Mouse (Mus musculus): ENCODE data around the gene Fam228a. TPM values are rescaled to one million over a fixed set of nuclear protein-coding genes. Genes with fewer than 3 reads are reported as not detected.
A peak's percentile ranks its signal among the peaks of the same experiment; 100 is the strongest.
"Not testable (repeated sequence)": the region's sequence is repeated elsewhere in the genome, so short reads cannot be mapped to it uniquely, and the experiment has no call there.

Fam228a gene
- polyA plus RNA-seq, 1 experiment from 2014 or later, result 0.63 TPM

- H3K9me3 ChIP-seq, result no peaks in the 10 kb centered on the region
- H3K4me2 ChIP-seq (replicated peaks), result no peak overlapping the region
- peaks cover 2% of the 10 kb centered on the region; the same call in 1 of the 2 replicates for H3K36me3 ChIP-seq
- no peak overlapping the region for H3K27ac ChIP-seq (replicated peaks)
- 0 out of 2 replicates have a peak, but pooled peaks cover 3% of the 10 kb centered on the region for H3K4me1 ChIP-seq
- 89% methylated on average over 4 of the region's 4 CpGs for WGBS
- no peak overlapping the region for H3K9ac ChIP-seq (replicated peaks)
- ATAC-seq (ENCODE audit: low FRiP score, low read depth), result no peak
- no peak overlapping the region for H3K4me3 ChIP-seq
- no peaks in the 10 kb centered on the region for H3K27me3 ChIP-seq
These were observed 24.9 kb downstream of the Fam228a start for GRCm38 (mm10) chr12:4713361-4713760.

GRCm38 (mm10) chr12:4709926-4710325 lies 28.3 kb downstream of the Fam228a start:
- Histone ChIP-seq H3K27me3 (no peaks in the 10 kb centered on the region), H3K4me2 (replicated peaks) (no peak overlapping the region), H3K4me3 (no peak overlapping the region), H3K27ac (replicated peaks) (no peak overlapping the region), H3K9ac (replicated peaks) (no peak overlapping the region), H3K4me1 (no peaks in the 10 kb centered on the region), H3K36me3 (peaks cover 10% of the 10 kb centered on the region), H3K9me3 (no peaks in the 10 kb centered on the region)
- no peak for ATAC-seq (ENCODE audit: low FRiP score, low read depth)
- 93% methylated on average over 7 of the region's 7 CpGs for WGBS

GRCm38 (mm10) chr12:4708881-4709604 lies 29.2 kb downstream of the Fam228a start:
- Histone ChIP-seq H3K4me1 (no peaks in the 10 kb centered on the region), H3K9me3 (no peaks in the 10 kb centered on the region), H3K4me3 (no peak overlapping the region), H3K27ac (replicated peaks) (no peak overlapping the region), H3K9ac (replicated peaks) (no peak overlapping the region), H3K27me3 (no peaks in the 10 kb centered on the region), H3K4me2 (replicated peaks) (no peak overlapping the region), H3K36me3 (peaks cover 10% of the 10 kb centered on the region)
- peak; percentile 47; the same call in 1 of the 2 replicates for ATAC-seq (ENCODE audit: low FRiP score, low read depth)
- 83% methylated on average over 8 of the region's 8 CpGs for WGBS

GRCm38 (mm10) chr12:4708296-4708695 lies 29.9 kb downstream of the Fam228a start:
- Histone ChIP-seq H3K9ac (replicated peaks) (no peak overlapping the region), H3K4me2 (replicated peaks) (no peak overlapping the region), H3K27me3 (no peaks in the 10 kb centered on the region), H3K4me1 (no peaks in the 10 kb centered on the region), H3K27ac (replicated peaks) (no peak overlapping the region), H3K4me3 (no peak overlapping the region), H3K9me3 (no peaks in the 10 kb centered on the region), H3K36me3 (peaks cover 10% of the 10 kb centered on the region)
- no peak for ATAC-seq (ENCODE audit: low FRiP score, low read depth)
- 87% methylated on average over 4 of the region's 4 CpGs for whole genome bisulfite sequencing

GRCm38 (mm10) chr12:4707488-4708017 lies 30.7 kb downstream of the Fam228a start:
- Histone ChIP-seq H3K9me3 (no peaks in the 10 kb centered on the region), H3K4me1 (no peaks in the 10 kb centered on the region), H3K9ac (replicated peaks) (no peak overlapping the region), H3K36me3 (peaks cover 10% of the 10 kb centered on the region), H3K27me3 (no peaks in the 10 kb centered on the region), H3K4me2 (replicated peaks) (no peak overlapping the region), H3K27ac (replicated peaks) (no peak overlapping the region), H3K4me3 (no peak overlapping the region)
- WGBS, result 93% methylated on average over 14 of the region's 14 CpGs
- ATAC-seq (ENCODE audit: low FRiP score, low read depth), result no peak

GRCm38 (mm10) chr12:4706901-4707300 lies 31.3 kb downstream of the Fam228a start:
- no peak for ATAC-seq (ENCODE audit: low FRiP score, low read depth)

GRCm38 (mm10) chr12:4706175-4706574 lies 32.1 kb downstream of the Fam228a start:
- WGBS, result 90% methylated on average over 5 of the region's 5 CpGs
- H3K4me3 ChIP-seq, result no peak overlapping the region
- ATAC-seq (ENCODE audit: low FRiP score, low read depth), result no peak
- H3K27me3 ChIP-seq, result no peaks in the 10 kb centered on the region
- H3K4me1 ChIP-seq, result no peaks in the 10 kb centered on the region
- no peak overlapping the region for H3K27ac ChIP-seq (replicated peaks)
- H3K9ac ChIP-seq (replicated peaks), result no peak overlapping the region
- H3K9me3 ChIP-seq, result no peaks in the 10 kb centered on the region
- peaks cover 10% of the 10 kb centered on the region for H3K36me3 ChIP-seq
- H3K4me2 ChIP-seq (replicated peaks), result no peak overlapping the region

More at GRCm38 (mm10) chr12:4706901-4707300, 31.3 kb downstream of the Fam228a start:
- no peak overlapping the region for H3K4me2 ChIP-seq (replicated peaks)
- H3K27me3 ChIP-seq, result no peaks in the 10 kb centered on the region
- no peak overlapping the region for H3K9ac ChIP-seq (replicated peaks)
- no peaks in the 10 kb centered on the region for H3K4me1 ChIP-seq
- WGBS, result 88% methylated on average over 10 of the region's 10 CpGs
- no peaks in the 10 kb centered on the region for H3K9me3 ChIP-seq
- H3K36me3 ChIP-seq, result peaks cover 10% of the 10 kb centered on the region
- H3K27ac ChIP-seq (replicated peaks), result no peak overlapping the region
- H3K4me3 ChIP-seq, result no peak overlapping the region

- not testable (repeated sequence) for H3K27ac ChIP-seq (replicated peaks); H3K9ac ChIP-seq (replicated peaks); H3K9me3 ChIP-seq; H3K4me3 ChIP-seq; H3K4me2 ChIP-seq (replicated peaks); H3K27me3 ChIP-seq; ATAC-seq (ENCODE audit: low FRiP score, low read depth); H3K4me1 ChIP-seq
- 78% methylated on average over 6 of the region's 6 CpGs for whole genome bisulfite sequencing
- peaks cover 10% of the 10 kb centered on the region for H3K36me3 ChIP-seq
These were observed 32.6 kb downstream of the Fam228a start for GRCm38 (mm10) chr12:4705626-4706025.

GRCm38 (mm10) chr12:4694534-4694933 lies 43.7 kb downstream of the Fam228a start:
- ATAC-seq (ENCODE audit: low FRiP score, low read depth), result no peak
- WGBS, result 90% methylated on average over 1 of the region's 1 CpGs
- H3K9ac ChIP-seq (replicated peaks), result no peak overlapping the region

GRCm38 (mm10) chr12:4691193-4691592 lies 47.0 kb downstream of the Fam228a start:
- H3K4me1 ChIP-seq, result no peaks in the 10 kb centered on the region
- no peak overlapping the region for H3K27ac ChIP-seq (replicated peaks)
- 95% methylated on average over 3 of the region's 3 CpGs for WGBS
- no peak overlapping the region for H3K9ac ChIP-seq (replicated peaks)
- H3K27me3 ChIP-seq, result no peaks in the 10 kb centered on the region
- H3K4me2 ChIP-seq (replicated peaks), result no peak overlapping the region
- no peak for ATAC-seq (ENCODE audit: low FRiP score, low read depth)
- H3K36me3 ChIP-seq, result no peaks in the 10 kb centered on the region
- no peak overlapping the region for H3K4me3 ChIP-seq
- H3K9me3 ChIP-seq, result no peaks in the 10 kb centered on the region

More at GRCm38 (mm10) chr12:4694534-4694933, 43.7 kb downstream of the Fam228a start:
- no peaks in the 10 kb centered on the region for H3K9me3 ChIP-seq
- H3K27ac ChIP-seq (replicated peaks), result no peak overlapping the region
- H3K4me3 ChIP-seq, result no peak overlapping the region
- no peaks in the 10 kb centered on the region for H3K27me3 ChIP-seq
- no peak overlapping the region for H3K4me2 ChIP-seq (replicated peaks)
- H3K36me3 ChIP-seq, result no peaks in the 10 kb centered on the region
- no peaks in the 10 kb centered on the region for H3K4me1 ChIP-seq

GRCm38 (mm10) chr12:4689341-4689740 lies 48.9 kb downstream of the Fam228a start:
- Histone ChIP-seq H3K4me3 (no peak overlapping the region), H3K36me3 (no peaks in the 10 kb centered on the region)

GRCm38 (mm10) chr12:4688386-4688785 lies 49.8 kb downstream of the Fam228a start:
- WGBS, result 89% methylated on average over 2 of the region's 2 CpGs
- Histone ChIP-seq H3K4me1 (no peaks in the 10 kb centered on the region), H3K27ac (replicated peaks) (no peak overlapping the region), H3K9me3 (no peaks in the 10 kb centered on the region), H3K36me3 (no peaks in the 10 kb centered on the region), H3K4me2 (replicated peaks) (no peak overlapping the region), H3K27me3 (no peaks in the 10 kb centered on the region), H3K9ac (replicated peaks) (no peak overlapping the region), H3K4me3 (no peak overlapping the region)
- no peak for ATAC-seq (ENCODE audit: low FRiP score, low read depth)

More at GRCm38 (mm10) chr12:4689341-4689740, 48.9 kb downstream of the Fam228a start:
- H3K9me3 ChIP-seq, result no peaks in the 10 kb centered on the region
- H3K4me1 ChIP-seq, result no peaks in the 10 kb centered on the region
- WGBS, result 94% methylated on average over 14 of the region's 14 CpGs
- no peaks in the 10 kb centered on the region for H3K27me3 ChIP-seq
- no peak overlapping the region for H3K27ac ChIP-seq (replicated peaks)
- H3K9ac ChIP-seq (replicated peaks), result no peak overlapping the region
- no peak for ATAC-seq (ENCODE audit: low FRiP score, low read depth)
- no peak overlapping the region for H3K4me2 ChIP-seq (replicated peaks)

Data from midbrain, embryonic 12.5 days (tissue).